Mouse (Mus musculus): ENCODE data around the gene Vmn1r173.
"Not testable (repeated sequence)": the region's sequence is repeated elsewhere in the genome, so short reads cannot be mapped to it uniquely, and the experiment has no call there.

Vmn1r173 gene

GRCm38 (mm10) chr7:23700403-23700802 lies at the start of gene Vmn1r173:
TSS of gene Vmn1r173 (plus strand) at chr7:23700703.
- DNase-seq (ENCODE audit: low read depth, low spot score): not testable (repeated sequence)

GRCm38 (mm10) chr7:23658016-23658415 lies 42.5 kb upstream of the Vmn1r173 start, which contains the start of gene Vmn1r172:
TSS of gene Vmn1r172 (plus strand) at chr7:23658316.
- DNase-seq (ENCODE audit: low read depth, low spot score): no peak

GRCm38 (mm10) chr7:23751970-23752369 lies 51.5 kb downstream of the Vmn1r173 start, which contains the start of gene Vmn1r174:
TSS of gene Vmn1r174 (plus strand) at chr7:23752270.
- DNase-seq (ENCODE audit: low read depth, low spot score): not testable (repeated sequence)
